ENCODE assay signal across 8 mouse cellular contexts in the genomic region with DNA sequence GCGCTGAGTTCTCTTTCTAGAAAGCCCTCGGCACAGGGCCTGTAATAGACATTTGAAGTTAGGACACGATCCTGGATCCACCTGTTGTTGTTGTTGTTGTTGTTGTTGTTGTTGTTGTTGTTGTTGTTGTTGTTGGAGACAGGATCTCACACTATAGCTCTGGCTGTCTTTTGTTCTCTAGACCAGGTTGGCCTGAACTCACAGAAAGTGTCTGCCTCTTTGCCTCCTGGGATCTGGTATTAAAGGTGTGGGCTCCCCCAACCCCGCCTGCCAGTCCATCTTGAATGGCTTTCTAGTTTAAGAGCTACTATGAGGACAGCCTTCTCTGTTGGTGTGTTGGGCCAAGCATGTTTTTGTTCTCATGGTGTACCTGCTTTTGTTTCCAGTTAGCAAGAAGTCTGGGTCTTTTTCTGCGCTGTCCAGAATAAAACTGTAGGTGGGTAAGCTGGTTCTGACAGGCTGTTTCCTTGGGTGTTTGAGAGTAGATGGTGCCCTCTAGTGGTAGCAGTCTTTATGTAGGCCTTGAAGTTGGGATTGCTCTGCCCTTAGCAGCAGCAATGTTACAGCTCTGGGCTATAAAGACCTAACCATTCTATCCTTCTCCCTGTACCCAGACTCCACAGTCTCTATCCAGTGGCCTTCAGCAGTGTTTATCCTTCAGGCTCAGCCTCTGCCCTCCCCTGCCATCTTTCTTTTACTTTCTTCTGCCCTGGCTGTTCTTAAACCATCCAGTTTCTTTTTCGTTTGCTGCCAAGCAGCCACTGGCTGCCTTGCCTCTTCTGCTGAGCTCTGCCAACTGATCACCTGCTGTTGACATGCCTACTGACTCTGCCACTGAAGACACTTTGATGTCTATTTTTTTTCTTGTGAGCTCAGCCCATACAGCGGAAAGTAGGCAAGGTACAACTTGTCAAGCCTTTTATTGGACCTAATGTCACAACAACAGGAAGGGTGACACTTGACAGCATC.
A peak's percentile ranks its signal among the peaks of the same experiment; 100 is the strongest.
DNase-seq lines count a peak whose midpoint lies in the region; ATAC-seq lines count a peak whose summit lies in the region.

No protein-coding gene starts in this region.

- peaks cover 74% of the 10 kb centered on the region for H3K36me3 ChIP-seq in intestine, embryonic 14.5 days (ENCODE audit: control insufficient read depth, insufficient read depth, low read length)

- peak; percentile 59 for DNase-seq in urinary bladder, postnatal 14 days (ENCODE audit: low spot score)
- no peak for DNase-seq in urinary bladder, postnatal 4 days (ENCODE audit: low spot score in 2 of 2)
- peak; percentile 60 for DNase-seq in brain, embryonic 18.5 days (ENCODE audit: low read depth, low spot score)
- peak; percentile 44 for DNase-seq in fibroblast of lung, adult 2 months (ENCODE audit: low read depth)
- DNase-seq in intestine, embryonic 14.5 days (ENCODE audit: low spot score), result peak; percentile 63
- DNase-seq in left cerebral cortex, postnatal 4 days, result peak; percentile 47
- peak; percentile 82 for DNase-seq in naive thymus-derived CD4-positive, alpha-beta T cell, adult 2 months (ENCODE audit: low read depth)
- peak; percentile 78 for DNase-seq in thymus, postnatal 0 days (ENCODE audit: low spot score)

- H3K4me1 ChIP-seq in intestine, embryonic 14.5 days (replicated peaks; ENCODE audit: control insufficient read depth, insufficient read depth, low read length), result no peaks in the 10 kb centered on the region

- no peak overlapping the region for H3K9ac ChIP-seq in intestine, embryonic 14.5 days (ENCODE audit: low read length)

- peak; percentile 60 for ATAC-seq in intestine, embryonic 14.5 days (replicated peaks; ENCODE audit: low FRiP score, low TSS enrichment, low read depth)

- no peak overlapping the region for H3K4me3 ChIP-seq in intestine, embryonic 14.5 days (ENCODE audit: low read depth, low read length)

- no peaks in the 10 kb centered on the region for H3K9me3 ChIP-seq in intestine, embryonic 14.5 days (ENCODE audit: control insufficient read depth, low read length)

- H3K27ac ChIP-seq in intestine, embryonic 14.5 days (ENCODE audit: low read depth), result no peak overlapping the region

- H3K4me2 ChIP-seq in intestine, embryonic 14.5 days (ENCODE audit: low read length), result no peak overlapping the region

- 81% methylated on average over 7 of the region's 7 CpGs for WGBS in intestine, embryonic 14.5 days

- intact Hi-C loops in left cerebral cortex, postnatal 4 days (cut with DNase I), result no loop called here

- H3K27me3 ChIP-seq in intestine, embryonic 14.5 days (replicated peaks; ENCODE audit: control insufficient read depth, insufficient read depth, low read length), result no peaks in the 10 kb centered on the region

Comparison
In these comparisons a context has a peak if more than half of its experiments do, and no peak if none do; other contexts are left out.
1. DNase-seq: peak in urinary bladder, postnatal 14 days (single experiment), brain, embryonic 18.5 days (single experiment), fibroblast of lung, adult 2 months (single experiment), intestine, embryonic 14.5 days (single experiment), left cerebral cortex, postnatal 4 days (single experiment), naive thymus-derived CD4-positive, alpha-beta T cell, adult 2 months (single experiment) and thymus, postnatal 0 days (single experiment); none in urinary bladder, postnatal 4 days (0 of 2).